In genomic region chr15:25591964-25592363, GRCm38 (mm10) we compare ENCODE assay signal across 20 mouse cellular contexts. TPM values are rescaled to one million over a fixed set of nuclear protein-coding genes. Genes with fewer than 3 reads are reported as not detected.
A peak's percentile ranks its signal among the peaks of the same experiment; 100 is the strongest.
DNase-seq lines count a peak whose midpoint lies in the region; ATAC-seq and TF ChIP-seq lines count a peak whose summit lies in the region.
"Had no signal": no experiment of that assay in that cellular context is flagged by ENCODE, and none has a peak within 500 bp of the region (broad histone marks: within the 10 kb centered on the region; RNA-seq: fewer than 3 reads in every experiment).

No protein-coding gene starts in this region.

- H3K36me3 ChIP-seq in limb, embryonic 10.5 days = no peaks in the 10 kb centered on the region
- no peaks in the 10 kb centered on the region for H3K36me3 ChIP-seq in hindbrain, postnatal 0 days (ENCODE audit: insufficient read depth, low read length)
- H3K36me3 ChIP-seq in forebrain, embryonic 10.5 days (replicated peaks) = no peaks in the 10 kb centered on the region
- H3K36me3 ChIP-seq: hindbrain, embryonic 13.5 days; liver, embryonic 15.5 days; midbrain, embryonic 12.5 days had no signal

- peaks cover 17% of the 10 kb centered on the region for H3K4me1 ChIP-seq in limb, embryonic 10.5 days
- no peaks in the 10 kb centered on the region; the same call in 1 of the 2 replicates for H3K4me1 ChIP-seq in hindbrain, postnatal 0 days (ENCODE audit: insufficient read depth, low read length)
- H3K4me1 ChIP-seq in forebrain, embryonic 10.5 days = peaks cover 11% of the 10 kb centered on the region; the same call in 1 of the 2 replicates
- H3K4me1 ChIP-seq: hindbrain, embryonic 13.5 days; liver, embryonic 15.5 days had no signal

- peak; percentile 29 to 38 for DNase-seq in cerebellum, postnatal 10 days
- DNase-seq in cerebellum, adult 9-10 months = no peak
- DNase-seq in 3T3-L1 (ENCODE audit: low read depth, low spot score) = peak; percentile 16
- no peak for DNase-seq in limb, embryonic 10.5 days (ENCODE audit: low spot score)
- peak; percentile 52 for DNase-seq in thymus, postnatal 14 days
- no peak for DNase-seq in liver
- DNase-seq in hindbrain, postnatal 0 days (ENCODE audit: low spot score) = no peak
- no peak for DNase-seq in forebrain, embryonic 10.5 days (ENCODE audit: extremely low spot score, low spot score)
- DNase-seq: adrenal gland, postnatal 10 days; cerebellum, adult 9-11 months; embryo, embryonic 11 days; gastrocnemius, postnatal 25 days; kidney, adult 2 months; layer of hippocampus, adult 9-11 months had no signal

- peak overlapping the region; percentile 3; the same call in 1 of the 2 replicates for H3K27ac ChIP-seq in limb, embryonic 10.5 days
- no peak overlapping the region for H3K27ac ChIP-seq in hindbrain, postnatal 0 days
- H3K27ac ChIP-seq in forebrain, embryonic 10.5 days = no peak overlapping the region
- H3K27ac ChIP-seq: hindbrain, embryonic 13.5 days; kidney, postnatal 0 days; liver, embryonic 15.5 days; midbrain, embryonic 12.5 days had no signal

- TF ChIP-seq CTCF in hindbrain, postnatal 0 days (IDR thresholded peaks at IDR 0.05; ENCODE audit: low read depth) = no peak

- no peaks in the 10 kb centered on the region for H3K27me3 ChIP-seq in limb, embryonic 10.5 days (ENCODE audit: low read depth, poor library complexity, severe bottlenecking)
- H3K27me3 ChIP-seq in hindbrain, postnatal 0 days (ENCODE audit: insufficient read depth, low read length) = no peaks in the 10 kb centered on the region
- H3K27me3 ChIP-seq in forebrain, embryonic 10.5 days (ENCODE audit: poor library complexity, severe bottlenecking) = peaks cover 10% of the 10 kb centered on the region; the same call in 1 of the 2 replicates
- H3K27me3 ChIP-seq: hindbrain, embryonic 13.5 days; liver, embryonic 15.5 days had no signal

- no peak overlapping the region for H3K4me2 ChIP-seq in hindbrain, postnatal 0 days (ENCODE audit: low read depth, low read length)
- H3K4me2 ChIP-seq: hindbrain, embryonic 13.5 days; liver, embryonic 15.5 days; midbrain, embryonic 12.5 days had no signal

- no peaks in the 10 kb centered on the region for H3K9me3 ChIP-seq in limb, embryonic 10.5 days (replicated peaks)
- no peaks in the 10 kb centered on the region for H3K9me3 ChIP-seq in hindbrain, postnatal 0 days (ENCODE audit: low read length)
- no peaks in the 10 kb centered on the region for H3K9me3 ChIP-seq in forebrain, embryonic 10.5 days
- H3K9me3 ChIP-seq: hindbrain, embryonic 13.5 days; liver, embryonic 15.5 days; midbrain, embryonic 12.5 days had no signal

- no peak overlapping the region for H3K4me3 ChIP-seq in limb, embryonic 10.5 days
- no peak overlapping the region for H3K4me3 ChIP-seq in hindbrain, postnatal 0 days (ENCODE audit: low read length)
- no peak overlapping the region for H3K4me3 ChIP-seq in forebrain, embryonic 10.5 days
- H3K4me3 ChIP-seq: hindbrain, embryonic 13.5 days; liver, embryonic 15.5 days; midbrain, embryonic 12.5 days had no signal

- ATAC-seq in hindbrain, postnatal 0 days = no peak
- ATAC-seq: forebrain, embryonic 16.5 days; inflammation-experienced regulatory T-cells, adult 6 months had no signal

- 79% methylated on average over 4 of the region's 4 CpGs for WGBS in limb, embryonic 10.5 days
- WGBS in hindbrain, postnatal 0 days = 75% methylated on average over 4 of the region's 4 CpGs
- 77% methylated on average over 4 of the region's 4 CpGs for WGBS in forebrain, embryonic 10.5 days

- H3K9ac ChIP-seq in hindbrain, postnatal 0 days (replicated peaks; ENCODE audit: low read length) = no peak overlapping the region
- H3K9ac ChIP-seq: hindbrain, embryonic 13.5 days; liver, embryonic 15.5 days; midbrain, embryonic 12.5 days had no signal

RNA-seq across cellular contexts. Expression of gene Myo10, which starts 30.4 kb away (rescaled TPM):
- 38.5 and 47.2 TPM in 2 replicates for polyA plus RNA-seq in limb, embryonic 10.5 days (2016; fragmentation: Nextera tagmentation; extraction: Ambion mirVana)
- total RNA-seq in hindbrain, postnatal 0 days (2014; rRNA removed) = 29.2 and 29.6 TPM in 2 replicates
- polyA plus RNA-seq in hindbrain, postnatal 0 days (2015; fragmentation: Nextera tagmentation; extraction: Ambion mirVana) = 30.0 and 34.4 TPM in 2 replicates
- 66.3 and 68.8 TPM in 2 replicates for polyA plus RNA-seq in forebrain, embryonic 10.5 days (2016; fragmentation: Nextera tagmentation; extraction: Ambion mirVana)

Comparison
In these comparisons a context has a peak if more than half of its experiments do, and no peak if none do; other contexts are left out.
1. DNase-seq: peak in cerebellum, postnatal 10 days (2 of 2), 3T3-L1 (single experiment) and thymus, postnatal 14 days (single experiment); none in cerebellum, adult 9-10 months (single experiment), limb, embryonic 10.5 days (single experiment), liver (single experiment), hindbrain, postnatal 0 days (single experiment) and forebrain, embryonic 10.5 days (single experiment).